Mouse (Mus musculus): ENCODE measurements around the gene Plppr5. TPM values are rescaled to one million over a fixed set of nuclear protein-coding genes. Genes with fewer than 3 reads are reported as not detected.

Gene Plppr5
- total and polyA plus RNA-seq, 2 experiments from 2014 or later: 11.7 to 20.6 TPM

DNA sequence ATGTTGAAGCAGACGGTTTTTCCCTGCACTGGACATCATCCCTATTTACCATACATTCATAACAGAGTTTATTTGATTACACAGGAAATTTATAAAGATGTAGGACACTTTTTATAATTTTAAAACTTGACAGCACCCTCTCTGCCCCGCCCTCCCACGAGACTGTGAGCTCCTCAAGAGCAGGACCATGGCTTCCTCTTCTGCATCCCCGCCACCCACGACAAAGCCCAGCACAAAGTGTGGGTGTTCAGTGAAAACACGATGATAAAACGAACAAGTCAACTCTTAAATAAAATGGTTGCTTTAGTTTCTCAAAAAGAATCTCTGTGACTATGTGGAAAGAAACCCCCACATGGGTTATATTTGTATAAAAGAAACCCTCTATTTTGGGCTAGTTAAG is 112.0 kb downstream of the Plppr5 start:
- 85% methylated on average over 7 of the region's 7 CpGs for WGBS
- no peak overlapping the region for H3K4me2 ChIP-seq (ENCODE audit: low read depth, low read length)
- H3K36me3 ChIP-seq (ENCODE audit: insufficient read depth, low read length): no peaks in the 10 kb centered on the region
- no peak overlapping the region for H3K9ac ChIP-seq (replicated peaks; ENCODE audit: low read length)
- H3K4me3 ChIP-seq (ENCODE audit: low read length): no peak overlapping the region
- ATAC-seq (no peak), DNase-seq (ENCODE audit: low spot score) (no peak)
- no peaks in the 10 kb centered on the region for H3K27me3 ChIP-seq (ENCODE audit: insufficient read depth, low read length)
- H3K9me3 ChIP-seq (ENCODE audit: low read length): no peaks in the 10 kb centered on the region
- H3K27ac ChIP-seq: no peak overlapping the region
- TF ChIP-seq CTCF (IDR thresholded peaks at IDR 0.05; ENCODE audit: low read depth): no peak
- no peaks in the 10 kb centered on the region for H3K4me1 ChIP-seq (ENCODE audit: insufficient read depth, low read length)

DNA sequence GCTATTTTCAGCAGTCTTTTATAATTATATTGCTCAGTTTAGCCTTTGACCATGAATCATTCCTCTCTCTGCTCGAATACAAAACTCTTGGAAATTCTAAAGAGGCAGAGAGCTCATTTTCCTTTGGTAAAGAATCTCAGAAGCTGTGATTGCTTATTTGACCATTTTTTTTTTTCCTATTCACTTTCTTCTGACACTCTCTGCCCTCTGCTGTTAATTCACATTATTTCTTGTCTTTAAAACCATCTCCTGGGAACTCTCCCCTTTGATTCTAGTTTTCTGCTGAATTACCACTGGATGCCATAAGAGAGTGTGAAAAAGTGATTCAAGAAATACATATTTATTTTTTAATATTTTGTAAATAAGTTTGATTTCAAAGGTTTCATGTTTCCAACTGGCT is 120.1 kb downstream of the Plppr5 start:
- DNase-seq (ENCODE audit: low spot score) (peak; percentile 7), ATAC-seq (no peak)
- H3K4me1 ChIP-seq (ENCODE audit: insufficient read depth, low read length): no peaks in the 10 kb centered on the region; the same call in 1 of the 2 replicates
- H3K4me2 ChIP-seq (ENCODE audit: low read depth, low read length): no peak overlapping the region
- no peaks in the 10 kb centered on the region for H3K9me3 ChIP-seq (ENCODE audit: low read length)
- WGBS: 50% methylated on average over 1 of the region's 1 CpGs
- no peak for TF ChIP-seq CTCF (IDR thresholded peaks at IDR 0.05; ENCODE audit: low read depth)
- H3K27ac ChIP-seq: no peak overlapping the region
- no peaks in the 10 kb centered on the region for H3K36me3 ChIP-seq (ENCODE audit: insufficient read depth, low read length)
- no peak overlapping the region for H3K4me3 ChIP-seq (ENCODE audit: low read length)
- no peak overlapping the region for H3K9ac ChIP-seq (replicated peaks; ENCODE audit: low read length)
- no peaks in the 10 kb centered on the region for H3K27me3 ChIP-seq (ENCODE audit: insufficient read depth, low read length)

DNA sequence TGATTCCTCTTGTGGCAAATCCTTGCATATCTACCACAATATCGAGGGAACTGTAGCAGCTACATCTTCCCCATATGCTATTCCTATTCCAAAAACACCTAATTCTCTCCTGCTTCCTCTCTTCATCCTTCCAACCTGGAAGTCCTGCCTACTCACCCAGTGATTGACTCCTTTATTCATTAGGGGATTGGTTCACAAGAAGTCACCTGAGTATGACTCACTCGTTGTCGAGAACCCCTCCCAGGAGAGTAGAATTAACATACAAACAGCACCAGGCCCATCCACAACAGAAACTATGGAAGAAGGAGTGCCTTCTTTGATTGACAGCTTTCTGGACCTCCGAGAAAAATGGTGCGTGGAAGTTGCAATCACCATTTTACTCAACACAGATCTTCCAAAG is 121.7 kb downstream of the Plppr5 start:
- Histone ChIP-seq H3K27ac (no peak overlapping the region), H3K4me3 (ENCODE audit: low read length) (no peak overlapping the region), H3K9ac (replicated peaks; ENCODE audit: low read length) (no peak overlapping the region), H3K9me3 (ENCODE audit: low read length) (no peaks in the 10 kb centered on the region), H3K36me3 (ENCODE audit: insufficient read depth, low read length) (no peaks in the 10 kb centered on the region), H3K4me2 (ENCODE audit: low read depth, low read length) (no peak overlapping the region), H3K27me3 (ENCODE audit: insufficient read depth, low read length) (no peaks in the 10 kb centered on the region), H3K4me1 (ENCODE audit: insufficient read depth, low read length) (no peaks in the 10 kb centered on the region; the same call in 1 of the 2 replicates)
- DNase-seq (ENCODE audit: low spot score): no peak
- ATAC-seq: no peak
- no peak for TF ChIP-seq CTCF (IDR thresholded peaks at IDR 0.05; ENCODE audit: low read depth)
- 91% methylated on average over 5 of the region's 5 CpGs for WGBS

DNA sequence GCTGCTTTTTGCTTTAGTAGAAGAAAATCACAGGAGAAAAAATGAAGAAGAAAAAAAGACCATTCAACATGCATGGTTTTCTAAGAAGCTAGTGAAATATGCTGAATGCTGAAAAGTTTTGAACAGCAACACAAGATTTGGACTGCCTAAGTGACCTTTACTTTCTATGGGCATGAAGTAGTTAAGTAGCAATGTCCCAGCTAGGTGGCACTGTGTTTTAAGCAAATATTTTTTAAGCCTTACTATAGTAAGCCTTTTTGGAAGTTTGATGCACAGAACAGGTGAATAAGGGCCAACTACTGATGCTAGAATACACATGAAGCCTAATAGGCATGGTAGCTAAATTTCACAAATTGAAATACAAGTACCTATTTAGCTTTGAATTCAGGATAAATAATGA is 134.2 kb downstream of the Plppr5 start:
- Histone ChIP-seq H3K4me2 (ENCODE audit: low read depth, low read length) (no peak overlapping the region), H3K27me3 (ENCODE audit: insufficient read depth, low read length) (no peaks in the 10 kb centered on the region), H3K4me1 (ENCODE audit: insufficient read depth, low read length) (no peaks in the 10 kb centered on the region), H3K27ac (no peak overlapping the region), H3K4me3 (ENCODE audit: low read length) (no peak overlapping the region), H3K9me3 (ENCODE audit: low read length) (0 out of 2 replicates have a peak, but pooled peaks cover 3% of the 10 kb centered on the region), H3K9ac (replicated peaks; ENCODE audit: low read length) (no peak overlapping the region), H3K36me3 (ENCODE audit: insufficient read depth, low read length) (no peaks in the 10 kb centered on the region)
- peak; percentile 56 for TF ChIP-seq CTCF (IDR thresholded peaks at IDR 0.05; ENCODE audit: low read depth)
- DNase-seq (ENCODE audit: low spot score) (peak; percentile 48), ATAC-seq (no peak)

DNA sequence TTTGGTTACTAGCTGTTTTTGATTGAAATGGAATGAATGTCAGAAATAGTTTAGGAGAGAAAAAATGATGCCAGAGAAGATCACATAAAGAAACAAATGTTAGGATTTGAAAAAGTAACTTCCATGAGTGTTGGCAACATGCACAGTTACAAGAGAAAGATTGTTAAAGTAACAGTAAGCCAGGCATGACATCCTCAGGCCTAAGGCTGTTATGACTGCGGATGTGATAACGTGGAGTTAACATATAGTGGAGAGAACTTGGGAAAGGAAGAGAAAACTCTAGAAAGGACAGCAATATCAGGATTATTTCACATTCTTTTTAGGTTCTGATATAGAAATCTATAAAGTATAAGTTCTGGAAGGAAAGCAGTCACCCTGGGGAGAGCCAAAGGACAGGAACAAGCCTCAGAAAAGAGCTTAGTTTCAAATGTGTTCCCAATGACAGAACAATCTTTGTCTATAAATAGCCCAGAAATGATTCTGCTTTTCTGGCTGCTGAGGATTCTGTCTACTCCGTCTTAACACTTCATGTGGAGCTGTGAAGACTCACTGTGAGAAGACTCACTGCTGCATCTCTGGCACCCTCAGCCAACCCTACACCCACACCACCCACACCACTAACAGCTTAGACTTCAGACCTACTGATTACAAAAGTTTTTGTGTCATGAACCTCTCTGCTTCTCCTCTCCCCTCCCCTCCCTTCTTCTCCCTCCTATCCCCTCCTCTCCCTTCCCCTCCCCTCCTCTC is 142.1 kb downstream of the Plppr5 start:
- Histone ChIP-seq H3K27me3 (ENCODE audit: insufficient read depth, low read length) (no peaks in the 10 kb centered on the region), H3K9me3 (ENCODE audit: low read length) (no peaks in the 10 kb centered on the region), H3K27ac (no peak overlapping the region), H3K36me3 (ENCODE audit: insufficient read depth, low read length) (no peaks in the 10 kb centered on the region), H3K4me2 (ENCODE audit: low read depth, low read length) (no peak overlapping the region), H3K9ac (replicated peaks; ENCODE audit: low read length) (no peak overlapping the region), H3K4me1 (ENCODE audit: insufficient read depth, low read length) (no peaks in the 10 kb centered on the region), H3K4me3 (ENCODE audit: low read length) (no peak overlapping the region)
- no peak for TF ChIP-seq CTCF (IDR thresholded peaks at IDR 0.05; ENCODE audit: low read depth)
- DNase-seq (ENCODE audit: low spot score) (no peak), ATAC-seq (no peak)
- WGBS: 79% methylated on average over 3 of the region's 3 CpGs

DNA sequence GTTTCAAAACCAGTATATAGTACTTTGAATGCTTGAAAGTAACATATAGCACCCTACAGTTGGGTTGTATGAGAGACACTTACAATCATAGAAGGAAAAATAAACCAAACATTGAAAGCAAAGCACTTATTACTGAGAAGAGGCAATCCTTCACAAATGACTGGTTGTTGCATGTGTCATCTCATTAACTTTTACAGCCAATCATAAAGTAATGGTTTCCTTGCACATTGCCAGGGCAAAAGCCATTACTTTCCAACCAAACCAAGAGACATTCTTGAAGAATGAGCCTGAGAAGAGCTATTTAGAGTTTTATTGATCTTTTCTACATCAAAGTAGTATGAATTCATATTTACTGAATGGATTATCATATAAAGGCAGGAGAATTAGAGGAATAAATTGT is 148.8 kb downstream of the Plppr5 start:
- Histone ChIP-seq H3K9me3 (ENCODE audit: low read length) (no peaks in the 10 kb centered on the region), H3K4me1 (ENCODE audit: insufficient read depth, low read length) (no peaks in the 10 kb centered on the region), H3K27me3 (ENCODE audit: insufficient read depth, low read length) (no peaks in the 10 kb centered on the region), H3K36me3 (ENCODE audit: insufficient read depth, low read length) (no peaks in the 10 kb centered on the region), H3K4me2 (ENCODE audit: low read depth, low read length) (no peak overlapping the region), H3K4me3 (ENCODE audit: low read length) (no peak overlapping the region), H3K9ac (replicated peaks; ENCODE audit: low read length) (no peak overlapping the region), H3K27ac (no peak overlapping the region)
- DNase-seq (ENCODE audit: low spot score) (no peak), ATAC-seq (no peak)
- no peak for TF ChIP-seq CTCF (IDR thresholded peaks at IDR 0.05; ENCODE audit: low read depth)

DNA sequence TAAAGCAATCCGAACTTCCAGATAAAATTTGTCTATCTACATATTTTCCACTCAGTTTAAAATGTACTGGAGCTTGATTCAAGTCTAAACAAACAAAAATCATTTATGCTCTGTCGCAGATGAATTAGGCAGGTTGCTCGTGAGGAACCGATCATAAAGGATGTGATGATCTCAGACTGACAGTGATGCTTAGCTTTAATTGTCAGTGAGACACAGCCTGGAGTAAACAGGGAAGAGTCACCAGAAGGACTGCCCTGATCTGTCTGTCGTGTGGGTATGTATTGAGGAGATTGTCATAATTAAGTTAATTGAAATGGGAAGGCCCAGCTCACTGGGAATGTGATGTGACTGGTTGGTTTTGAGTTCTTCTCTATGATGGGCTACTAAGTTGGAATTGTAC is 149.9 kb downstream of the Plppr5 start:
- DNase-seq (ENCODE audit: low spot score) (no peak), ATAC-seq (no peak)
- Histone ChIP-seq H3K36me3 (ENCODE audit: insufficient read depth, low read length) (no peaks in the 10 kb centered on the region), H3K4me3 (ENCODE audit: low read length) (no peak overlapping the region), H3K4me1 (ENCODE audit: insufficient read depth, low read length) (no peaks in the 10 kb centered on the region), H3K9ac (replicated peaks; ENCODE audit: low read length) (no peak overlapping the region), H3K4me2 (ENCODE audit: low read depth, low read length) (no peak overlapping the region), H3K9me3 (ENCODE audit: low read length) (no peaks in the 10 kb centered on the region), H3K27ac (no peak overlapping the region), H3K27me3 (ENCODE audit: insufficient read depth, low read length) (no peaks in the 10 kb centered on the region)
- 61% methylated on average over 5 of the region's 5 CpGs for WGBS
- no peak for TF ChIP-seq CTCF (IDR thresholded peaks at IDR 0.05; ENCODE audit: low read depth)
